Mouse (Mus musculus) heart, postnatal 14 days (tissue): Measurements from ENCODE around the gene Acsl3. TPM values are rescaled to one million over a fixed set of nuclear protein-coding genes. Genes with fewer than 3 reads are reported as not detected.

Experiments used
- DNase-seq, 2 experiments: peaks; one replicate each; pipeline ENCODE4 v3.0.0; 2021 to 2022
- intact Hi-C: fragments of 180-260 bp; cut with DNase I; formaldehyde crosslinking; loops from one replicate; pipeline ENCODE4 v1.15.1; 2025
- total RNA-seq, 2 experiments: library from RNA; stranded (reverse); gene quantifications; 2 replicates each; pipeline ENCODE4 v1.2.3; 2021

The Acsl3 gene
- total RNA-seq, 2 experiments from 2014 or later: 6.4 to 7.6 TPM

GRCm38 (mm10) chr1:78734261-78735000, 76.8 kb downstream of the Acsl3 start:
- intact Hi-C loops: no loop called here
- DNase-seq: peak in 1 of 2 experiments; percentile 7

GRCm38 (mm10) chr1:78737646-78738045, 80.0 kb downstream of the Acsl3 start:
- DNase-seq: no peak
- intact Hi-C loops: no loop called here

- no peak for DNase-seq
- intact Hi-C loops: no loop called here
These were observed 83.1 kb downstream of the Acsl3 start for GRCm38 (mm10) chr1:78740676-78741075.

GRCm38 (mm10) chr1:78742198-78742597, 84.6 kb downstream of the Acsl3 start:
- intact Hi-C loops: no loop called here
- no peak for DNase-seq

GRCm38 (mm10) chr1:78743318-78743717, 85.7 kb downstream of the Acsl3 start:
- intact Hi-C loops: no loop called here
- no peak for DNase-seq

GRCm38 (mm10) chr1:78745230-78745777, 87.7 kb downstream of the Acsl3 start:
- intact Hi-C loops: loop anchor here (5.0 kb wide), 1 partner anchor 72 kb away; the partner anchor contains the start of gene Kcne4
- peak; percentile 56 for DNase-seq

Other genes with a start within 250 kb of the Acsl3 start
- 10 to 100 TPM; 47.6 to 48.3 TPM for gene Farsb, start 168.9 kb upstream of the Acsl3 start, total RNA-seq
- gene Mogat1, start 146.8 kb upstream of the Acsl3 start, total RNA-seq: not detected
- gene BC035947, start 145.7 kb upstream of the Acsl3 start, total RNA-seq: not detected
- gene Utp14b, start 213 bp downstream of the Acsl3 start, total RNA-seq: 1 to 10 TPM; 1.7 TPM
- gene Kcne4, start 158.9 kb downstream of the Acsl3 start, total RNA-seq: 1 to 10 TPM; 3.2 to 3.7 TPM